Mouse (Mus musculus) hindbrain, embryonic 16.5 days (tissue): ENCODE data around the gene Tarbp2. TPM values are rescaled to one million over a fixed set of nuclear protein-coding genes. Genes with fewer than 3 reads are reported as not detected.

Experiments
- polyA plus RNA-seq: library from polyadenylated mRNA; unstranded; fragments of >200 nt; fragmentation: Nextera tagmentation; extraction: Ambion mirVana; gene quantifications from 2 replicates; pipeline ENCODE4 v1.2.1, GENCODE M21; 2015

The Tarbp2 gene
- polyA plus RNA-seq, 1 experiment from 2014 or later, result 104 TPM

Other genes with a start within 250 kb of the Tarbp2 start
- 0.06 and 0.14 TPM in 2 replicates for gene Gm9918, start 247.6 kb upstream of the Tarbp2 start, polyA plus RNA-seq
- 65.9 and 67.6 TPM in 2 replicates for gene Mfsd5, start 238.7 kb upstream of the Tarbp2 start, polyA plus RNA-seq
- gene Espl1, start 221.9 kb upstream of the Tarbp2 start, polyA plus RNA-seq, result 4.1 and 6.4 TPM in 2 replicates
- gene Pfdn5, start 192.1 kb upstream of the Tarbp2 start, polyA plus RNA-seq, result 448 and 464 TPM in 2 replicates
- 88.1 and 99.0 TPM in 2 replicates for gene Myg1, start 186.5 kb upstream of the Tarbp2 start, polyA plus RNA-seq
- 36.1 and 38.1 TPM in 2 replicates for gene Aaas, start 167.4 kb upstream of the Tarbp2 start, polyA plus RNA-seq
- gene Sp7, start 151.0 kb upstream of the Tarbp2 start, polyA plus RNA-seq, result 0.46 and 1.0 TPM in 2 replicates
- gene Sp1, start 112.0 kb upstream of the Tarbp2 start, polyA plus RNA-seq, result 3.4 and 3.5 TPM in 2 replicates
- 0.10 and 0.30 TPM in 2 replicates for gene Amhr2, start 72.8 kb upstream of the Tarbp2 start, polyA plus RNA-seq
- 83.3 and 98.7 TPM in 2 replicates for gene Prr13, start 59.2 kb upstream of the Tarbp2 start, polyA plus RNA-seq
- 120 TPM in 2 replicates for gene Pcbp2, start 47.7 kb upstream of the Tarbp2 start, polyA plus RNA-seq
- gene Gm10337, start 14.5 kb upstream of the Tarbp2 start, polyA plus RNA-seq, result 8.1 and 21.8 TPM in 2 replicates
- gene Map3k12, start 1.1 kb upstream of the Tarbp2 start, polyA plus RNA-seq, result 55.7 and 62.4 TPM in 2 replicates
- 4.1 and 5.0 TPM in 2 replicates for gene Npff, start 6.8 kb downstream of the Tarbp2 start, polyA plus RNA-seq
- gene Gm28047, start 106.9 kb downstream of the Tarbp2 start, polyA plus RNA-seq, result not detected in 2 replicates
- gene Atf7, start 107.3 kb downstream of the Tarbp2 start, polyA plus RNA-seq, result 16.5 and 20.6 TPM in 2 replicates
- 41.0 and 50.2 TPM in 2 replicates for gene Atp5g2, start 154.2 kb downstream of the Tarbp2 start, polyA plus RNA-seq
- gene Calcoco1, start 204.0 kb downstream of the Tarbp2 start, polyA plus RNA-seq, result 34.6 and 40.9 TPM in 2 replicates